Mouse (Mus musculus) adrenal gland, postnatal 36 days (tissue): ENCODE data around the gene Gdf9. TPM values are rescaled to one million over a fixed set of nuclear protein-coding genes. Genes with fewer than 3 reads are reported as not detected.
"Not testable (repeated sequence)": the region's sequence is repeated elsewhere in the genome, so short reads cannot be mapped to it uniquely, and the experiment has no call there.

Source experiments
- DNase-seq, 2 experiments: peaks; one replicate each; pipeline ENCODE4 v3.0.0; 2021; ENCODE audit warnings: mixed read lengths in 1 of 2
- long read RNA-seq, 2 experiments: library from polyadenylated mRNA; stranded (forward); transcript quantifications; one replicate each; pipeline ENCODE4 v2.0.0; 2021; ENCODE audit warnings: borderline sequencing depth in 2 of 2
- total RNA-seq, 2 experiments: library from RNA; stranded (reverse); gene quantifications; 2 replicates each; pipeline ENCODE4 v1.2.3; 2021

Gene Gdf9
- total RNA-seq = 1 to 10 TPM; 3.3 to 4.0 TPM
- long read RNA-seq, experiment 1, partial matches to known transcripts = 2 of 5 reads
- long read RNA-seq, experiment 1, other reads (novel, unspliced or antisense) = 3 of 5 reads
- long read RNA-seq, experiment 2, partial matches to known transcripts = 2 of 2 reads
- long read RNA-seq, experiment 2, other reads (novel, unspliced or antisense) = 0 of 2 reads

DNA sequence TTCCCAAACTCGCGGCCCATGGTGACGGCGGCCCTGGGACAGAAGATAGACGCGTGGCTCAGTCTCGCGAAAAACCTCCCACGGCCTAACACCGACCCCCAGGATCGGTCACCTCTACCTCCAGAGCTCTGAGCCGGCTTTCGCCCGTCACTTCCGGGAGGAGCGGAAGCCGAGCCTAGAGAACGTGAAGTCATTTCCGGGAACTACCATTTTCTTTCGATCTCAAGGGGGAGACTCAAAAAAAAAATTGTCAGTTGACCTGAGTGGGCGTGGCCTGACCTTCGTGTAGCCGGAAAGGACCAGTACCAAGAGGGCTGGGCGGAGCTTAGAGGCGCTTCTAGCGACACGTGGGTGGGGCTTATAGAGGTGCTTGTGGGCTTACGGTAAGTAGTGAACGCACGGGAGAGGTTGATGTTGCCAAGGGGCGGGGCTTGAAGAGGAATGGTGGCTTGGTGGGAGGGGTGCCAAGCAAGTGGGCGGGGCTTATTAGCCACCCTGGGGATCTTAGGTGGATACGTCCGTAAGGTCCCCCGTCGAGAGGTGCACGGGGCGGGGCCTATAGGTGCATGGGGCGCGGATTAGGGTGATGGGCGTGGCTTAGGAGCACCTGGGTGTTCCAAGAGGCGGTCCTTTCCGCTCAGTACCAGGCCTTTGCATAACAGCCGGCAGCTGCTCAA is at the start of gene Gdf9, which contains the start of gene Uqcrq:
Gdf9 (plus strand) TSS at position 354 of the 677 bp plus-strand sequence.
Uqcrq (minus strand) TSS at position 162 of the 677 bp plus-strand sequence.
- peak; percentile 97 to 98 for DNase-seq

DNA sequence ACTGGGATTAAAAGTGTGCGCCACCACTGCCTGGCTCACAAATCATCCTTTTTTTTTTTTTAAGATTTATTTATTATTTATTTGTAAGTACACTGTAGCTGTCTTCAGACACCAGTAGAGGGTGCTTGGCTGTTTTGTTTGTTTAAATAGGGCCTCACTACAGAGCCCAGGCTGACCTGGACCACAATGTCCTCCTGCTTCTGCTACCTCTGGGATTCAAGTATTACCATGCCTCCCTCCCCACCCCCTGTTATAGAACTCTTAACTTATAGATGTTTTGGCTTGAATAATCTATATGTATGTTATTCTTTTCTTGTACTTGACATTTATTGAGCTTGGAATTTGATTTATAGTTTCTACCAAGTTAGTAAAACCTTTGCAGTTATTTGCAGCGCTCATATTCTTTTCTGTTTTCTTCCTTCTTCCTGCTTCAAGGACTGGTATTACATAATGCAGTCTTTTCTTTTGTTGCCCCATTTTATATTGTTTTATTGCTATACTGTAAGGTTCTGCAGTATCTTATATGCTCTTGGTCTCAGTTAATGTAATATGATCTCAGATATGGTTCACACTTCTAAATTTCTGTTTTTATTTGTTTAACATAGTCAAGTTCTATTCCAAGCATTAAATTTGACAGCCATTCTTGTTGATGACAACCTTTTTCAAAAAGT is 46.9 kb upstream of the Gdf9 start:
- no peak for DNase-seq

DNA sequence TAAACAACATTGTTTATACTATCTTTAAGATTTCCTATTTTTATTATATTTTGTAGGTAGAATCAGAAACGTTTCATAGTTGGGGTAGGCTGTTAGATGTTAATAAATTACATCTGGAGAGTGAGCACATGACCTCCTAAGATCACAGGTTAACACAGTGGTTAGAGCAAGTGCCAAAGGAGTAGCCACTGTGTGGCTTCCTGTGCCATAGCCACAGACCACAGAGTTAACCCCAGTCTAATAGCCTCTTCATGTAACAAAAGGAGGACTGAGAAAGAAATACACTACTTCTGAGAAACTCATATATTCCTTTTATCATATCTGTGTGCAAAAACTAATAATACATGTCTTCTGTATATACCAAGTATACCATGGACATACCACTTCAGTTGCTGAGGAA is 37.0 kb upstream of the Gdf9 start:
- no peak for DNase-seq

GRCm38 (mm10) chr11:53403638-53404037 is 27.2 kb upstream of the Gdf9 start:
- DNase-seq = no peak

GRCm38 (mm10) chr11:53411738-53412137 is 19.1 kb upstream of the Gdf9 start:
- DNase-seq = peak in 1 of 2 experiments; percentile 18

DNA sequence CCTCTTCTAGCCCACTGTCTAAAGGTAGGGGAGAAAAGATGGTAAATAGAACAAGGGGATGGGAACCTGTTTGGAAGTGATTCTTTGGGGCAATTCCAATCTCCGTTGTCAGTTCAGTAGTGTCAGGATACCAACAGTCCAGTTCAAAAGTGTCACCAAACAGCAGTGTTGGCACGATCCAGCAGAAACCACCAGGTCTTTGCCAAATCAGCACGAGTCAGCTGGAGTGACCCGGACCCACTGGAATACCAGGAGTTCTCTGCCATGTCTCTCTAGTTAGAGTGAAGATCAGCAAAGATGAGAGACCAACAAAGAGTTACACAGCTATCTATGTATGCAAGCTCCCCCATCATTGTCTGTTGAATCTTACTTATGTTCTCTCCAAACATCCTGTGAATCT is 17.0 kb upstream of the Gdf9 start:
- DNase-seq = no peak

DNA sequence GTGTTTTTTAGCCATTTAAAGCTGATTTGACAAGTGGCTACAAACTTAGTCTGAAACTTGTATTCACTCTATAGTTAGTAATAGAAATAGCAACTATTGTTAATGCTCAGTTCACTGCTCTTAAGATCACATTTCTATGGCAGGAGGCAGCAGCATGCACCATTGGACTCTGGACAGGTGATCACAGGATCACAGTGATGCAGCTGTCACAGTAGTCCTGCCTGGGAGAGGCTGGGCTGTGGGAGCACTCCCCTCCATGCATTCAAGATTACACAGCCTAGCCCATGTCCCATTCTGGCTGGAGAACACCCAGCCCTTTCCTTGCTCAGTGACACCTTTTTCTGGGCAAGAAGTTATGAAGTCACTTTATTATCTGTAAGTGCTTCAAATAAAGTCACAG is 12.8 kb upstream of the Gdf9 start:
- no peak for DNase-seq

GRCm38 (mm10) chr11:53423036-53423435 is 7.8 kb upstream of the Gdf9 start, which contains the start of gene Leap2:
TSS of gene Leap2 (minus strand) at chr11:53423170.
- DNase-seq = no peak

GRCm38 (mm10) chr11:53424826-53425225 is 6.0 kb upstream of the Gdf9 start:
- peak; percentile 49 to 59 for DNase-seq

GRCm38 (mm10) chr11:53425251-53425650 is 5.6 kb upstream of the Gdf9 start:
- DNase-seq = no peak

DNA sequence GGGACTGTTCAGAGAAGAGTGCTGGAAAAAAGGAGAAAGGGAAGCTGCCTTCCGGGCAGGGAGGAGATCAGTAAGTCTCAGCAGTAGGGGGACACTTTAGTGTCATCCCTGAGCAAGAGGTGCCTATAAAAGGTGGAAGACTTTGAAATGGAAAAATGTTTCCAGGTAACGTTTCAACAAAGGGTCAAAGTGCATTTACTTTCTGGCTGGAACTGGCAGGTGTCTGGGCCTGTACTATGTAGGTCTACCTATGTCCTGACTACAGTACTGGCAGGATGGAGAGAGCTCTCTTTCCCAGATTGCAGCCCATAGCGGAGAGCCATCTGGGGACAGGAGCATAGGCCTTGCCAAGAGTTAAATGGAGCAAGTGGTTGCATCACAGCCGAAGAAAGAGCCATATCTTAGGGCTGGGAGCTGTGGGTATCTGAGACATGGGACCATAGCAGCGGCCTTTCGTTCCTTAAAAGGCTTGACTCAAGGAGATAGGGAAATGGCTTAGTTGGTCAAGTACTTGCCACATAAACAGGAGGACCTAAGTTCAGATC is 5.0 kb upstream of the Gdf9 start:
- peak in 1 of 2 experiments; percentile 35 for DNase-seq

GRCm38 (mm10) chr11:53426914-53427313 is 3.9 kb upstream of the Gdf9 start:
- not testable (repeated sequence) for DNase-seq

DNA sequence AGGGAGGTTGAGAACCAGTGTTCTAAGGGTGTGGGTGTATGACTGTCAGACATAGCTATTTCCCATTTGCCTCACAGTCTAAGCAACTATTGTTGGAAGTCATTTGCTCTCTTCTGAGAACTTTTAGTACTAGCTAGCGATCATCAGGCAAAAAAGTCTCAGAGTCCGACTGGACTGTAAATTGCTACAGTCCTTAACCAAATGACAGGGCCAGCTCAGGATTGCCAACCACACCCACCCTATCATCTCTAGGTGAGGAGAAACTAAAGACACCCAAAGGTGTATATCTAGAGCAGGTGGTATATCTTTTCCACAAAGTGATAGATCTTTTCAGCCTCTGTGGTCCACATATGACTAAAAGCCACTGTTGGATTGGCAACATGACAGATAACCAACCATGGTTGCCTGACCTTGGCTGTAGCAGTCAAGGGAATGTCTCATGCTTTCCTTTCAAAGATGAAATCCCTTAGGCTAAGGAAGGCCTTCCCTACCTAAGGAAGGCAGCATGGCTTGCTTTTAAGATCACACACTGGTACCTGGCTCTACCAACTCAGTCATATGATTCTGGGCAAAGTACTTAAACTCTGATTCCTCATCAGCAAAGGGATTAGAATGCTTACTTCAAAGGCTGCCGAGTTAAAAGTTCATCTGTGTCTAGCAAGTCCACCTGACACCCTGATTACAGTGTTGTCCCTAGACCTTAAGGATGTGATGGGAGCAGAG is 2.7 kb upstream of the Gdf9 start:
- DNase-seq = no peak

DNA sequence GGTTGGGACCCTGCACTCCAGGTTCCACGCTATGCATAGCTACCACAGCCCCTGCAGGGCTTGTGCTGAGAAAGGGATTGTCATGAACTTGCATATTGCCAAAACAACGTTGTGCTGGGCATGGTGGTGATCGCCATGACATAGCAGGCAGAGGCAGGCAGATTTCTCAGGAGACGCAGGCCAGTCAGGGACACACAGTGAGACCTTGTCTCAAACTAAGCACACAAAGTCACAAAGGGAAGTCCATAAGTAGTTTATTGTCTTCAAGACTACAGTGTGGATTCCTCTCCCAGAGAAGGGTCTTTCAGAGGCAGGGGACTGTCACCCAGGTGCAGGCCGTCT is 2.1 kb upstream of the Gdf9 start:
- DNase-seq = no peak

DNA sequence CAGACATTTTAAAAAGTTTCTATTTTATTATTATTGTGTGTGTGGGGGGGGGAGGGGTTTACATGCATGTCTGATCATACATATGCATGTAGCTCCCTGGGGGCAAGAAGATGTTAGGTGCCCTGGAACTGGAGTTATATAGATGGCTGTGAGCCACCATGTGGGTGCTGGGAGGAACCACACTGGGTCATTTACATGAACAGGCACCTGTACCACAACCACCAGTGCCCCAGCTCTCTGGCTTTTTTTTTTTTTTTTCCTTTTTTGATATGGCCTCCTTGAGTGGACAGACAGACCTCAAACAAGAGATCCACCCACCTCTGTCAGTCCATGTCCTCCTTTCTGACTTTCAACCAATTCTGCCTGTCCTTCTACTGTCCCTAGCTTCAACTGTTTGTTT is 1.6 kb upstream of the Gdf9 start:
- no peak for DNase-seq

- DNase-seq = peak; percentile 56 to 78
Observed at GRCm38 (mm10) chr11:53430300-53430669, 538 bp upstream of the Gdf9 start.

- peak in 1 of 2 experiments; percentile 36 for DNase-seq
Observed at GRCm38 (mm10) chr11:53431347-53432056, 679 bp downstream of the Gdf9 start.

DNA sequence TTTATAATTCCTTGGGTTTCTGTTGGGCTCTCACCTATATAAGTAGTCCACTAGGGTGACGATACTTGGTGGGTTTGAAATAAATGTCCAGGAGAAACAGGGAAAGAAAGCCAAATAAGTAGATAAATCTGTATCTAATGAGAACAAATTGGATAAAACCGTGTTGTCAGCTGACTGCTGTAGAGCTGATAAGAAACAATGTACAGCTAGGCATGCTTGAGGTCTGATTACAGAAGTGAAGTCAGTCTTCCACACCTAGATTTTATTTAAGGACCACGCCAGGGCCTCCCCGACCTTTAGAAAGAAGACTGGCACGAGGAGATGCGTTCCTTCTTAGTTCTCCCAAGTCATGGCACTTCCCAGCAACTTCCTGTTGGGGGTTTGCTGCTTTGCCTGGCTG is 2.2 kb downstream of the Gdf9 start:
- no peak for DNase-seq

GRCm38 (mm10) chr11:53435504-53435903 is 4.7 kb downstream of the Gdf9 start:
- DNase-seq = no peak

DNA sequence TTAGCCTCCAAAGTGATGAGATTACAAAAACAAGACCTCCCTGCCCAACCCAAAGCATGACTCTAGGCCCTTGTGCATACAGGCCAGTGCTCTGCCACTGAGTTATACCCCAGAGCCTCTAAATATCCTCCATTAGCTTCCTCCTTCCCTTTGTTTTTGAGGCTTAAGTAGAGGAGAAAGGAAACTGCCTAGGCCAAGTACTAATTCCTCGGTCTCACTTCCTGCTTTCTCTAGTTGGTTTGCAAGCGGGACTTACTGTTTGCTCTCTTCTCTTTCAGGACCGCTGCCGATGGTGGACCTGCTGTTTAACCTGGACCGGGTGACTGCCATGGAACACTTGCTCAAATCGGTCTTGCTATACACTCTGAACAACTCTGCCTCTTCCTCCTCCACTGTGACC is 5.5 kb downstream of the Gdf9 start:
- DNase-seq = no peak

- DNase-seq = peak; percentile 62 to 65
Observed at GRCm38 (mm10) chr11:53441921-53442320, 11.1 kb downstream of the Gdf9 start.

GRCm38 (mm10) chr11:53443861-53444260 is 13.0 kb downstream of the Gdf9 start:
- DNase-seq = peak; percentile 64 to 67
